Mouse (Mus musculus) MEL (cell line): ENCODE measurements at regions not wholly inside any gene's neighbourhood (a gene's known extent, or its start where the extent isn't known, plus 50 kb on each side); places are given as distances from the start of the nearest gene placed in this dataset.

ENCODE experiments used
- DNase-seq: peaks from one replicate; pipeline ENCODE4 v3.0.0; 2011; ENCODE audit warnings: low read depth, low spot score
- H3K27ac ChIP-seq: 2 replicates; pipeline ENCODE4 v1.5.1; 2012; ENCODE audit warnings: low read depth, mild to moderate bottlenecking, control low read depth, low read length, moderate library complexity; ENCODE audit not compliant: control insufficient read depth
- H3K27me3 ChIP-seq, 2 experiments: fragments of 150-350 bp in 1 of 2; sonication (generic) in 1 of 2; 2 replicates each; pipeline ENCODE4 v1.6.1; 2012; ENCODE audit warnings: low read length in 2 of 2, mild to moderate bottlenecking in 2 of 2, improper control_type of control experiment in 1 of 2, moderate library complexity in 1 of 2; ENCODE audit not compliant: insufficient read depth in 2 of 2, control insufficient read depth in 1 of 2
- H3K36me3 ChIP-seq, 2 experiments: 2 replicates each; pipeline ENCODE4 v1.6.1; 2012 to 2014; ENCODE audit warnings: low read length in 2 of 2, improper control_type of control experiment in 1 of 2, inconsistent platforms in 1 of 2, mild to moderate bottlenecking in 1 of 2; ENCODE audit not compliant: insufficient read depth in 2 of 2, control insufficient read depth in 1 of 2
- H3K4me1 ChIP-seq, 2 experiments: fragments of 150-350 bp in 1 of 2; sonication (generic) in 1 of 2; 2 replicates each; pipeline ENCODE4 v1.6.1; 2012; ENCODE audit warnings: low read length in 2 of 2, improper control_type of control experiment in 1 of 2, mild to moderate bottlenecking in 1 of 2; ENCODE audit not compliant: insufficient read depth in 2 of 2, control insufficient read depth in 1 of 2
- H3K4me3 ChIP-seq, 2 experiments: fragments of 150-350 bp in 1 of 2; sonication (generic) in 1 of 2; 2 replicates each; pipeline ENCODE4 v1.5.1; 2012; ENCODE audit warnings: low read depth in 2 of 2, low read length in 2 of 2, mild to moderate bottlenecking in 2 of 2, moderate library complexity in 2 of 2, control low read depth in 1 of 2, improper control_type of control experiment in 1 of 2; ENCODE audit not compliant: control insufficient read depth in 1 of 2, insufficient read depth in 1 of 2
- H3K79me2 ChIP-seq: 2 replicates; pipeline ENCODE4 v1.6.1; 2012; ENCODE audit warnings: mild to moderate bottlenecking, low read length, moderate library complexity; ENCODE audit not compliant: control insufficient read depth, poor library complexity, insufficient read depth
- H3K9ac ChIP-seq: 2 replicates; pipeline ENCODE4 v1.6.1; 2012; ENCODE audit warnings: low read depth, mild to moderate bottlenecking, control low read depth, low read length, moderate library complexity; ENCODE audit not compliant: control insufficient read depth, poor library complexity, severe bottlenecking
- H3K9me3 ChIP-seq: fragments of 150-350 bp; sonication (generic); replicated peaks from 2 replicates; pipeline ENCODE4 v1.6.1; 2012; ENCODE audit warnings: mild to moderate bottlenecking, low read length, improper control_type of control experiment, moderate library complexity; ENCODE audit not compliant: insufficient read depth
- CHD2 ChIP-seq: IDR thresholded peaks from 2 replicates; pipeline ENCODE4 v1.6.1; 2011; ENCODE audit warnings: low read length, improper control_type of control experiment
- ETS1 ChIP-seq: IDR thresholded peaks from 2 replicates; pipeline ENCODE4 v1.6.1; 2012; ENCODE audit warnings: low read depth, mild to moderate bottlenecking, inconsistent platforms, low read length, improper control_type of control experiment, moderate library complexity
- GABPA ChIP-seq: IDR thresholded peaks from 2 replicates; pipeline ENCODE4 v1.6.1; 2012; ENCODE audit warnings: low read depth, mild to moderate bottlenecking, inconsistent platforms, low read length, improper control_type of control experiment, moderate library complexity
- MAFK ChIP-seq: IDR thresholded peaks from 2 replicates; pipeline ENCODE4 v1.6.1; 2011; ENCODE audit warnings: low read depth, mild to moderate bottlenecking, low read length, improper control_type of control experiment, borderline replicate concordance
- MAZ ChIP-seq: IDR thresholded peaks from 2 replicates; pipeline ENCODE4 v1.6.1; 2012; ENCODE audit warnings: low read depth, mild to moderate bottlenecking, inconsistent platforms, low read length, improper control_type of control experiment
- NRF1 ChIP-seq: IDR thresholded peaks from 2 replicates; pipeline ENCODE4 v1.6.1; 2014; ENCODE audit warnings: low read depth, mild to moderate bottlenecking, inconsistent platforms, low read length, improper control_type of control experiment, moderate library complexity; ENCODE audit not compliant: poor library complexity, insufficient read depth, severe bottlenecking
- POLR2AphosphoS5 ChIP-seq: IDR thresholded peaks from 2 replicates; pipeline ENCODE4 v1.6.1; 2012; ENCODE audit warnings: low read depth, borderline replicate concordance, mild to moderate bottlenecking, inconsistent platforms, low read length, moderate library complexity, mixed read lengths
- RAD21 ChIP-seq: IDR thresholded peaks from 2 replicates; pipeline ENCODE4 v1.6.1; 2011; ENCODE audit warnings: mild to moderate bottlenecking, low read depth, low read length, improper control_type of control experiment
- SIN3A ChIP-seq: IDR thresholded peaks from 2 replicates; pipeline ENCODE4 v1.6.1; 2012; ENCODE audit warnings: low read length, improper control_type of control experiment, inconsistent platforms
- SMC3 ChIP-seq: IDR thresholded peaks from 2 replicates; pipeline ENCODE4 v1.6.1; 2011; ENCODE audit warnings: low read depth, low read length, improper control_type of control experiment
- TAL1 ChIP-seq: IDR thresholded peaks from 2 replicates; pipeline ENCODE4 v1.6.1; 2012; ENCODE audit warnings: mild to moderate bottlenecking, inconsistent platforms, low read length, moderate library complexity, mixed read lengths
- TBP ChIP-seq: IDR thresholded peaks from 2 replicates; pipeline ENCODE4 v1.8.0; 2011; ENCODE audit warnings: low read depth, low read length, improper control_type of control experiment
- TCF12 ChIP-seq: IDR thresholded peaks from 2 replicates; pipeline ENCODE4 v1.6.1; 2014; ENCODE audit warnings: low read depth, mild to moderate bottlenecking, inconsistent platforms, low read length, improper control_type of control experiment, moderate library complexity
- USF2 ChIP-seq, 2 experiments: IDR thresholded peaks; 2 replicates each; pipeline ENCODE4 v1.6.1; 2011 to 2012; ENCODE audit warnings: improper control_type of control experiment in 2 of 2, low read length in 2 of 2, borderline replicate concordance in 1 of 2, inconsistent platforms in 1 of 2, low read depth in 1 of 2, mild to moderate bottlenecking in 1 of 2; ENCODE audit not compliant: insufficient read depth in 1 of 2
- ZNF384 ChIP-seq: IDR thresholded peaks from 2 replicates; pipeline ENCODE4 v1.6.1; 2012; ENCODE audit warnings: low read depth, mild to moderate bottlenecking, inconsistent platforms, low read length, improper control_type of control experiment

DNA sequence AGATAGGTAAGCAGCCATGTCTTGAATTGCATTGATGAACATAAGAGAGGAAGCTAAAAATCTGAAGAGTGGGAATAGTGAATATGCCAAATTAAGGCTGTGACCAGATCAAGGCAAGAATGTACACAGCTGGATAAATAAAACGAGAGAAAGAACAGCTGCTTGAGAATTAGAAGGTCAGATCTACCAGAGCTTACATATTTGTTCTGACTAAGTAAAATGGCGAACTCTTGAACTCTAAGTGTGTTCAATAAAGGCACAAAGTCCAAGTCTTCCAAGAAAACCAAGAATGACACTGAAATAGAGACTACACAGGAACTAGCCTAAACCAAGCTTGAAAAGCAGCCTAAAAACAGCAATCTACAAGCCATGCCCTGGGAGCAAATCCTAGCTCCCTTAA is 533.8 kb downstream of the Cypt12 start:
- TF ChIP-seq MAZ: no peak
- no peak for TF ChIP-seq RAD21
- no peak for TF ChIP-seq TAL1
- TF ChIP-seq TCF12: no peak
- no peak for TF ChIP-seq ETS1
- TF ChIP-seq TBP: no peak
- no peak for TF ChIP-seq USF2 (IDR thresholded peaks at IDR 0.05; ENCODE audit: borderline replicate concordance in 1 of 2, insufficient read depth in 1 of 2, low read depth in 1 of 2, low read length in 2 of 2)
- TF ChIP-seq GABPA: no peak
- TF ChIP-seq ZNF384: no peak
- TF ChIP-seq, all 39 proteins: peak for 0
- H3K27ac ChIP-seq: no peak overlapping the region
- H3K36me3 ChIP-seq: no peaks in the 10 kb centered on the region
- H3K9me3 ChIP-seq: no peaks in the 10 kb centered on the region
- H3K4me1 ChIP-seq: no peaks in the 10 kb centered on the region
- H3K27me3 ChIP-seq: no peaks in the 10 kb centered on the region
- no peaks in the 10 kb centered on the region for H3K79me2 ChIP-seq
- H3K4me3 ChIP-seq: no peak overlapping the region
- no peak overlapping the region for H3K9ac ChIP-seq
- DNase-seq: no peak

DNA sequence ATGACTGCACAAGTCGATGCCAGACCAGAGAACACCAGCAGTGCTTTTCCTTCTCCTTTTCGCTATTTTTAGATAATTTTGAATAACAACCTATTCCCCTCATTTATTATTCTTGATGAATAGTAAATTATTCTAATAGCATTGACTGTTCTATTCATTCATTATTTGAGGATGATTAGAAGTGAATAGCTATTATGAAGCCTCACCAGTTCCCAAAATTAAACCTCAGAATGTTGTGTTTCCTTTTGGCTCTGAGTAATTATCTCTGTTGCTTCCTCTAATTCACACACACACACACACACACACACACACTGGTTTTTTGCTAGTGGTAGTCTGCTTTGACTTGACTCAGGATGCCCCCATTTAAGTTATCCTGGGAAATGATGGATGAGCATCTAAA is 540.7 kb downstream of the Cypt12 start:
- no peaks in the 10 kb centered on the region for H3K27me3 ChIP-seq
- H3K9ac ChIP-seq: no peak overlapping the region
- TF ChIP-seq SMC3: no peak
- no peak for TF ChIP-seq CHD2
- TF ChIP-seq SIN3A: no peak
- TF ChIP-seq NRF1: no peak
- H3K9me3 ChIP-seq: no peaks in the 10 kb centered on the region
- H3K79me2 ChIP-seq: no peaks in the 10 kb centered on the region
- no peak for DNase-seq
- H3K4me3 ChIP-seq: no peak overlapping the region
- no peaks in the 10 kb centered on the region for H3K4me1 ChIP-seq
- no peaks in the 10 kb centered on the region for H3K36me3 ChIP-seq
- no peak overlapping the region for H3K27ac ChIP-seq

DNA sequence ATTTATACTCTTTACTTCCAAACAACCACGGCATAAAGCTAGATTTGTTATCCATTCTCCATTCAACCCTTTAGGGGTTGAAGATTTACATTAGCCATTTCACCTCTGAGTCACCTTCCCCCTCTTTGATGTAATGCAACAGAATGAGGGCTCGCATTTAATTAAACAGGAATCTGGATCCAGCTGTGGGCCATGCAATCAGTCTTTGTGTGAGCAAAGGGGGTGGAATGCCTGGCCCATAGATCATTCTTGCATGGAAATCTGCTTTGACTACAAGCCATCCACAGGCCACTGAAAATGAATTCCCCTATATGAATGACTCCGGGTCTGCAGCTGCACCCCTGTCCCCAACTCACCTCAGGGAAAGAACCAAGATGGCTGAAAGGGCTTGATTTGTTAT is 574.4 kb downstream of the Cypt12 start:
- no peak overlapping the region for H3K4me3 ChIP-seq
- no peak overlapping the region for H3K9ac ChIP-seq
- no peak for TF ChIP-seq MAFK
- no peak for TF ChIP-seq POLR2AphosphoS5
- no peak for TF ChIP-seq RAD21
- DNase-seq: no peak
- no peaks in the 10 kb centered on the region for H3K36me3 ChIP-seq
- no peak overlapping the region for H3K27ac ChIP-seq
- H3K27me3 ChIP-seq: no peaks in the 10 kb centered on the region
- H3K9me3 ChIP-seq: no peaks in the 10 kb centered on the region
- no peaks in the 10 kb centered on the region for H3K4me1 ChIP-seq
- no peaks in the 10 kb centered on the region for H3K79me2 ChIP-seq
